Mouse (Mus musculus) midbrain, embryonic 11.5 days (tissue): ENCODE data around the gene Prn. TPM values are rescaled to one million over a fixed set of nuclear protein-coding genes. Genes with fewer than 3 reads are reported as not detected.

Experiments
- ATAC-seq: fragments of 200-750 bp; cut with Nextera tagmentation; 2 replicates; pipeline ENCODE4 v1.8.0; 2017; ENCODE audit warnings: moderate TSS enrichment, moderate library complexity; ENCODE audit not compliant: low FRiP score
- DNase-seq: peaks from one replicate; pipeline ENCODE4 v3.0.0; 2015; ENCODE audit warnings: low spot score; ENCODE audit errors: missing footprints
- H3K27ac ChIP-seq: fragments of 300-500 bp; sonication (generic); 2 replicates; pipeline ENCODE4 v1.5.1; 2014; ENCODE audit warnings: low read depth, low read length
- H3K27me3 ChIP-seq: fragments of 300-500 bp; sonication (generic); 2 replicates; pipeline ENCODE4 v1.6.1; 2014; ENCODE audit warnings: mild to moderate bottlenecking, low read length, moderate library complexity, mixed read lengths; ENCODE audit not compliant: control insufficient read depth, insufficient read depth
- H3K36me3 ChIP-seq: fragments of 300-500 bp; sonication (generic); 2 replicates; pipeline ENCODE4 v1.6.1; 2014; ENCODE audit warnings: mild to moderate bottlenecking, low read length, moderate library complexity, mixed read lengths; ENCODE audit not compliant: control insufficient read depth, insufficient read depth
- H3K4me1 ChIP-seq: fragments of 300-500 bp; sonication (generic); 2 replicates; pipeline ENCODE4 v1.6.1; 2014; ENCODE audit warnings: low read length; ENCODE audit not compliant: control insufficient read depth, insufficient read depth
- H3K4me2 ChIP-seq: fragments of 300-500 bp; sonication (generic); 2 replicates; pipeline ENCODE4 v1.6.1; 2014; ENCODE audit warnings: mild to moderate bottlenecking, moderate library complexity
- H3K4me3 ChIP-seq: fragments of 300-500 bp; sonication (generic); 2 replicates; pipeline ENCODE4 v1.5.1; 2014; ENCODE audit warnings: low read depth, low read length
- H3K9ac ChIP-seq: fragments of 300-500 bp; sonication (generic); 2 replicates; pipeline ENCODE4 v1.6.1; 2014; ENCODE audit warnings: low read length
- H3K9me3 ChIP-seq: fragments of 300-500 bp; sonication (generic); 2 replicates; pipeline ENCODE4 v1.6.1; 2016; ENCODE audit warnings: low read length; ENCODE audit not compliant: control insufficient read depth
- WGBS: fragments of 180-500 bp; shearing (Covaris S2); extraction: QIAGEN DNeasy Blood & Tissue Kit; methylation state at CpG from one replicate; pipeline ENCODE4 v1.1.7; 2014; 5-methylcytosine and 5-hydroxymethylcytosine counted together
- polyA plus RNA-seq: library from polyadenylated mRNA; unstranded; fragments of >200 nt; fragmentation: Nextera tagmentation; extraction: Ambion mirVana; gene quantifications from 2 replicates; pipeline ENCODE4 v1.2.1, GENCODE M21; 2014

Gene Prn
- polyA plus RNA-seq, 1 experiment from 2014 or later, result not detected

GRCm38 (mm10) chr2:132004495-132005136, 94.9 kb downstream of the Prn start:
- Histone ChIP-seq H3K4me3 (no peak overlapping the region), H3K4me1 (no peaks in the 10 kb centered on the region), H3K9me3 (no peaks in the 10 kb centered on the region), H3K27ac (no peak overlapping the region), H3K9ac (no peak overlapping the region), H3K4me2 (no peak overlapping the region), H3K36me3 (peaks cover 15% of the 10 kb centered on the region), H3K27me3 (no peaks in the 10 kb centered on the region)
- no peak for ATAC-seq
- WGBS, result 81% methylated on average over 9 of the region's 9 CpGs
- peak; percentile 53 for DNase-seq

- Histone ChIP-seq H3K27me3 (no peaks in the 10 kb centered on the region), H3K4me1 (no peaks in the 10 kb centered on the region), H3K4me3 (no peak overlapping the region), H3K4me2 (no peak overlapping the region), H3K27ac (no peak overlapping the region), H3K9ac (no peak overlapping the region), H3K9me3 (no peaks in the 10 kb centered on the region), H3K36me3 (peaks cover 16% of the 10 kb centered on the region)
- 90% methylated on average over 4 of the region's 4 CpGs for WGBS
- DNase-seq (peak; percentile 59), ATAC-seq (no peak)
Observed at GRCm38 (mm10) chr2:132005445-132005844, 95.7 kb downstream of the Prn start.

Other genes starting within 250 kb of the Prn start
- not detected in 2 replicates for gene Erv3, start 50.2 kb upstream of the Prn start, polyA plus RNA-seq
- gene Prnp, start within 50 bp of the Prn start, polyA plus RNA-seq, result 27.2 and 29.7 TPM in 2 replicates
- 5.3 and 6.9 TPM in 2 replicates for gene Prnd, start 40.9 kb downstream of the Prn start, polyA plus RNA-seq
- 32.3 and 33.2 TPM in 2 replicates for gene Rassf2, start 120.3 kb downstream of the Prn start, polyA plus RNA-seq
- 9.8 and 9.9 TPM in 2 replicates for gene Slc23a2, start 235.2 kb downstream of the Prn start, polyA plus RNA-seq